Mouse (Mus musculus): ENCODE measurements around the gene Gpc3. TPM values are rescaled to one million over a fixed set of nuclear protein-coding genes. Genes with fewer than 3 reads are reported as not detected.
"Not testable (repeated sequence)": the region's sequence is repeated elsewhere in the genome, so short reads cannot be mapped to it uniquely, and the experiment has no call there.

The Gpc3 gene
- polyA plus RNA-seq, 1 experiment: not detected

DNA sequence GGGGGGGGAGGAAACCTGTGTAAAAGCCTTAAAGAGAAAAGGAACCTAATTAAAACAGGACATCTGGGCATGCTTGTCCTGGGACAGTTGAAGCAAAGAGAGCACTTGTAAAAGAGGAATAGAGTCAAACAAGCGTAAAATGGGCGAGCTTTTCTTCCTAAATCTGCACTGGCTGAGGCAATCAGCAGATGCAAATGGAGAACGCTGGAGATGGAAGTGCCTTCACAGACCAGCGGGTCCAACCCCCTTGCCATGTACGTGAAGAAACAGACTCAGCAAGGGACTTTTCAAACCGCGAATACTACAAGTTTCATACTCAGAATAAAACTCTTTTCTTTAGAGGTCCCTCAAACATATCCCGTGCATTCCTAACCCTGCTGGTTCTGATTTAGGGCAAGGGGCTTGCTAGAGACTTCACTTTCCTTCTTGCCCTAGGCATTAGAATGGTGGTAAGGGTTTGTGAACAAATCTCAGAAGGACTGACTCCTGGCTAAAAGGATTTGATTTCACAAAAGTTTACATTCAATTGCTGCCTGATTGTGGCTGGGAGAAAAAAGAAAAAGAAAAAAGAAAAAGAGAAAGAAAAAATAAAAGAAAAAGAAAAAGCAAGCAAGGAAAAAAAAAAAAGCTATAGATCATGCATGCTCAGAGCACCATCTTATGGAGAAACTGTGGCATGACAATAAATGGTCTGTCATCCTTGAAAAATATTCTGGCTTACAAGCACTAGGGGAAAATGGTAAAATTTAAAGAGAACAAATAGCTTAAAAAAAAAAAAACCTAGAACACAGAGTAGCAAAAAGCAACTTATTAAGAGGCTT is 243.6 kb downstream of the Gpc3 start:
- no peaks in the 10 kb centered on the region for H3K4me1 ChIP-seq (ENCODE audit: control insufficient read depth, insufficient read depth, low read length)
- TF ChIP-seq POLR2A (IDR thresholded peaks at IDR 0.05; ENCODE audit: borderline replicate concordance, low read depth, low read length) (no peak), CTCF (IDR thresholded peaks at IDR 0.05; ENCODE audit: low read depth, low read length) (no peak)
- H3K4me3 ChIP-seq (ENCODE audit: insufficient read depth, low read length): no peak overlapping the region
- no peak overlapping the region for H3K27ac ChIP-seq (ENCODE audit: insufficient read depth, low read depth, low read length)

DNA sequence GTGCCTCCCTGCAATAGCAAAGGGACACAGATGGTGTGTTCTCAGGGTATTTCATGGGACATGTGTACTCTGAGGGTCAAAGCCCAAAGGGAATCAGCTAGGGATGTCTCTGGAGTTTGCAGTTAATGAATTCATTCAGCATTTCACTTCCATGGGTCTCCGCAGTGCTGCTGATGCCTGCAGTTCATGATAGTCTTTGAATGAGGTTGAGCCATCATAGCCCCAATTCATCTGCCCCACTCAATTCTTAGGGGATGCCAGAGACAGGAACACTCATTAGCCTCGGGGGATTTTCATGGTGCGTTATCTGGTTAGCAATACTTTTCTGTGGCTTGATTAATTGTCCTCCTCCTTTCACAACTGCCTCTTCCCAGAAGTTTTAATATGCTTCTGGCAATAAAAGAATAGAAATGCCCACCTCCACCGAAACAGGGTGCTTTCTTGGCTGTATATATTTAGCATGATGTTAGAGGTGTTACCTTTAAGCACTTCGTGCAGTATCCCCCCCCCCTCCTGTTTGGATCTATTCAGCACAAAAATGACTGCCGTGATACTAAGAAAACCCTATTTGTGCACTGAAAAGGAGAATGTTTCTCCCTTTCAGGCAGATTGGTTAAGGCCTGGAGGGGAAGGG is 244.3 kb downstream of the Gpc3 start:
- no peak overlapping the region for H3K27ac ChIP-seq (ENCODE audit: insufficient read depth, low read depth, low read length)
- no peaks in the 10 kb centered on the region for H3K4me1 ChIP-seq (ENCODE audit: control insufficient read depth, insufficient read depth, low read length)
- no peak overlapping the region for H3K4me3 ChIP-seq (ENCODE audit: insufficient read depth, low read length)
- TF ChIP-seq CTCF (IDR thresholded peaks at IDR 0.05; ENCODE audit: low read depth, low read length): no peak
- no peak for TF ChIP-seq POLR2A (IDR thresholded peaks at IDR 0.05; ENCODE audit: borderline replicate concordance, low read depth, low read length)

DNA sequence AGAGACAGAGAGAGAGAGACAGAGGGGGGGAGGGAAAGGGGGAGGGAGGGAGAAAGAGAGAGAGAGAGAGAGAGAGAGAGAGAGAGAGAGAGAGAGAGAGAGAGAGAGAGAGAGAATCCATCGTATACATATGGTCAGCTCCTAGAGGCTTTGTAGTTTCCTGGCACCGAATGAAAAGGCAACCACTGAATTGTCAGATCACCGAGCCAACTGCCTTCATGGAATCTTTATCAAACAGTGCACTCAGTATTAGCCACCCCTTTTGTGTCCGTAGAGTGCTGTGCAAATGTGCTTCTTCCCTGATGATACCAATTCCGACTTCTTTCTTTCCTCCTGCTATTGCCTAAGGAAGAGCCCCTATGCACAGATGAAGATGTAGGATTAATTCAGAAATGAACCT is 246.9 kb downstream of the Gpc3 start:
- TF ChIP-seq CTCF (IDR thresholded peaks at IDR 0.05; ENCODE audit: low read depth, low read length) (no peak), POLR2A (IDR thresholded peaks at IDR 0.05; ENCODE audit: borderline replicate concordance, low read depth, low read length) (no peak)
- H3K4me3 ChIP-seq (ENCODE audit: insufficient read depth, low read length): no peak overlapping the region

DNA sequence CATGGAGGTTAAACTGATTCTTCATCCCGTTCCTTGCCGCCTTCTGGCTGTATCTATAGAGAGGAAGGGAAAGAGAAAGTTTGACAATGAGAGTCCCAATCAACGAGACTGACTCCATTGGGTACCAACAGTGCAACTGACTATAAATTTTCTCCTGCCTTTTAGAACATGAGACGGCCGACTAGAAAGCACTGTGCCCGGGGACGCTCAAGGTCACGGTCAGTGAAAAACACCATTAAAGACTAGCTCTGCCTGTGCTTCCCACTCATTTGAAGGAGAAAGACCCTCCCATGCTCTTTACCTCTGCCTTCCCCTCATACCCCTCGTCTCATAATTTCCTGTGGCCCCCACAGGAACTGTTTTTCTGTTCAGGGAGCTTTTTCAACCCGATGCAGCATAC is 248.0 kb downstream of the Gpc3 start:
- H3K4me1 ChIP-seq (ENCODE audit: control insufficient read depth, insufficient read depth, low read length): no peaks in the 10 kb centered on the region

More for the DNA sequence above, 246.9 kb downstream of the Gpc3 start:
- Histone ChIP-seq H3K27ac (ENCODE audit: insufficient read depth, low read depth, low read length) (no peak overlapping the region), H3K4me1 (ENCODE audit: control insufficient read depth, insufficient read depth, low read length) (no peaks in the 10 kb centered on the region)

DNA sequence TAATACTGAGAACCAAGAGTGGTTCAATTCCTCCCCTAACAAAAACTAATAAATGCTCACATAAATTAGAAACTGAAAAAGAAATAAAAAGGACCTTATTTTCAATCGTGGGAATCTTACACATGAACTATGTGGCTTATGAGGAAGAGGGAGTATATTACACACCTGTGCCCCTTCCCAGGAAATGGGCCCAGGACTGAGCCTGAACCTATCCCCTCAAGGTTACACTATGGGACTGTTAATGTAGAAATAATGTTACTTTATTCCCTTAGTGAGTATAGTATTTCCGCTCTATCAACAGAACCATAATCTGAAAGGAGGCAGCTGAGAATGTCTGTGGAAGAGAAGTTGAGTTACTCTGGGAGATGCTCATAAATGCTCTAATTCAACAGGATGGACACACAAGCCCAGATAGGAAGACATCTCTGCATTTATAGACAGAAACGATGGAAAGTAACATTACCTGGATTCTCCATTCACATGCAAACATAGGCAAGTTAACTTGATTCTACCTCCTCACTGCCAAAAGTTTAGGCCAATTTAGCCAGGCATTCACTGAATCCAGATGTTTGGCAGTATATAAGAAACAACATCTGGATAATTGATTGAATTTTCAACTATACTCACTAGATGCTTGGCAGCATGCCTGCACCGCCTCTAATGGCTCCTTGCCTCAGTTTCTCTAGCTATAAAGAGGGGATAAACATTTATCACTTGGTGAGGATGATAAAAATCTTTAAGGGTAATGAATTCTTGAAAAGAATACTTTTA is 251.3 kb downstream of the Gpc3 start:
- no peak overlapping the region for H3K27ac ChIP-seq (ENCODE audit: insufficient read depth, low read depth, low read length)
- no peak overlapping the region for H3K4me3 ChIP-seq (ENCODE audit: insufficient read depth, low read length)
- H3K4me1 ChIP-seq (ENCODE audit: control insufficient read depth, insufficient read depth, low read length): no peaks in the 10 kb centered on the region
- no peak for TF ChIP-seq POLR2A (IDR thresholded peaks at IDR 0.05; ENCODE audit: borderline replicate concordance, low read depth, low read length)
- TF ChIP-seq CTCF (IDR thresholded peaks at IDR 0.05; ENCODE audit: low read depth, low read length): no peak

More for the DNA sequence above, 248.0 kb downstream of the Gpc3 start:
- no peak for TF ChIP-seq POLR2A (IDR thresholded peaks at IDR 0.05; ENCODE audit: borderline replicate concordance, low read depth, low read length)
- TF ChIP-seq CTCF (IDR thresholded peaks at IDR 0.05; ENCODE audit: low read depth, low read length): no peak
- H3K4me3 ChIP-seq (ENCODE audit: insufficient read depth, low read length): no peak overlapping the region
- no peak overlapping the region for H3K27ac ChIP-seq (ENCODE audit: insufficient read depth, low read depth, low read length)

DNA sequence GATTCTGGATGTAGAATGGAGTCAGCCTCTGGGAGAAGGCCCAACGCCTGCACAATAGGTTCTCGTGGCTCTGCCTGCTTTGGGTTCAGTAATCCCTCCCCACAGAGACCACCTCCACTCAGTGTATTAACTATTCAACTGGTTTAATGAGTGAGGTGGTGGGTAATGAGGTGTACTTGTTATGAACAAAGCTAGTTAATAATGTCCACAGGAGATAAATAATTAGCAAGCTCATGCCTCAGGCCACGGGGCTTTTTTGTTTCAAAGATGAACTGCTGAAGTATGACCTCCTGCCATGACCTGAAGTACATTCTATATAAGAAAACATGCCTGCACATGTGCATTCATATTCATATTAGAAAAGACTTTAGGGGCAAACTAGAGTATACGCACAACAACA is 260.8 kb downstream of the Gpc3 start:
- Histone ChIP-seq H3K27ac (ENCODE audit: insufficient read depth, low read depth, low read length) (no peak overlapping the region), H3K4me1 (ENCODE audit: control insufficient read depth, insufficient read depth, low read length) (no peaks in the 10 kb centered on the region)
- TF ChIP-seq POLR2A (IDR thresholded peaks at IDR 0.05; ENCODE audit: borderline replicate concordance, low read depth, low read length): no peak
- no peak for TF ChIP-seq CTCF (IDR thresholded peaks at IDR 0.05; ENCODE audit: low read depth, low read length)

DNA sequence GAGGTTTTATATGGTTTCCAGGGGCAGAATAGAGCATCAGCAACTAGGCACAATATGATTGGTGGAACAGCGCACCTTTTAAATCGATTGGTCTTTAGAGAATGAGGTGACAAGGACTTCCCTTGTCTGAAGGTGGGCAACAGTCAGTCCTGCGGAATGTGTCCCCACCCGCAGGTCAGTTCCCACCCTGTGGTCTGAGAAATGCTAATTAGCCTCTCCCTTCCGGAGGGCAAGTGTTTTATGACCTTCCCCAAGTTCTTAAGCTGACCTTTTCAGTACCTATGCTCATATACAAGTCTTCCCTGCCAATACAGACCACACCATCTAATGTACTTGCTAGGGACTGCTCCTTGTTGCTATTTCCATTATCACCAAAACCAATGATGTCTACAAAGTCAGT is 263.1 kb downstream of the Gpc3 start:
- not testable (repeated sequence) for H3K27ac ChIP-seq (ENCODE audit: insufficient read depth, low read depth, low read length); H3K4me3 ChIP-seq (ENCODE audit: insufficient read depth, low read length); H3K4me1 ChIP-seq (ENCODE audit: control insufficient read depth, insufficient read depth, low read length)

More for the DNA sequence above, 260.8 kb downstream of the Gpc3 start:
- no peak overlapping the region for H3K4me3 ChIP-seq (ENCODE audit: insufficient read depth, low read length)

DNA sequence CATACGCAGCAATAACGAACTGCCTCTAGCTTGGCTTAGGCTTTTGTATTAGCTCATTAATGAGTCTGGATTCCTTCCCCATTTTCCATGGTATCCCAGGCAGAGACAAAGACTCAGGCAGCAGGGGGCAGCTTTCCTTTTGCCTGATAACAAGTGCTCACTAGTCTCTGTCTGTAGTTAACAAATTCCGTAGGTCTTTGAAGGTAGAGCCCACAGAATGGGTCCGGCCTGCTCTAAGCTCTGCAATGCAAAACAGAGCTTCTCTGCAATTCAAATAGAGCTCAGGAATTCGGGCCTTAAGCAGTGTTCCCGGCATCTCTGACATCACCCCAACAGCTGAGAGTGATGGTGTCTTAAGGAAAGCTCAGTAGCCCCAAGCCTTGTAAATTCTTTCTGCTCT is 265.0 kb downstream of the Gpc3 start:
- H3K4me1 ChIP-seq (ENCODE audit: control insufficient read depth, insufficient read depth, low read length): no peaks in the 10 kb centered on the region
- no peak for TF ChIP-seq CTCF (IDR thresholded peaks at IDR 0.05; ENCODE audit: low read depth, low read length)
- TF ChIP-seq POLR2A (IDR thresholded peaks at IDR 0.05; ENCODE audit: borderline replicate concordance, low read depth, low read length): no peak
- H3K27ac ChIP-seq (ENCODE audit: insufficient read depth, low read depth, low read length): no peak overlapping the region
- no peak overlapping the region for H3K4me3 ChIP-seq (ENCODE audit: insufficient read depth, low read length)

DNA sequence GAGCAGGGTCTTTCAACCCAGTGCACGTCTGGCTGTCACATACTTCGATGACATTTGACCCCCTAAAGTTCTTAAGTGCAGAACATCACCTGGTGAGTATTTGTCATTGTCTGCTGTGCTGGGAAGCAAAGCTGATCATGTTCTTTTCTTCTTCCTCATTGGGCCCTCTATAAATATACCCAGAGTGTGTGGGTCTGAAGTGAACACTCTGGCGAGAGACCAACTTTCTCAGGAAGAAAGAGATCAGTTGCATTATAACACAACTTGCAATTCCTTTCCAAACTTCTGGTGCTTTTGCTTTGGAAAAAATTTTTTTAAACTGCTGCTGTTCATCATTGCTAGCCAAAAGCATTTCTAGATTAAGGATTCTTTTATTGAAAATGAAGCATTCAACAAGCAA is 269.7 kb downstream of the Gpc3 start:
- TF ChIP-seq CTCF (IDR thresholded peaks at IDR 0.05; ENCODE audit: low read depth, low read length) (no peak), POLR2A (IDR thresholded peaks at IDR 0.05; ENCODE audit: borderline replicate concordance, low read depth, low read length) (no peak)
- H3K4me1 ChIP-seq (ENCODE audit: control insufficient read depth, insufficient read depth, low read length): no peaks in the 10 kb centered on the region
- H3K4me3 ChIP-seq (ENCODE audit: insufficient read depth, low read length): no peak overlapping the region
- no peak overlapping the region for H3K27ac ChIP-seq (ENCODE audit: insufficient read depth, low read depth, low read length)

DNA sequence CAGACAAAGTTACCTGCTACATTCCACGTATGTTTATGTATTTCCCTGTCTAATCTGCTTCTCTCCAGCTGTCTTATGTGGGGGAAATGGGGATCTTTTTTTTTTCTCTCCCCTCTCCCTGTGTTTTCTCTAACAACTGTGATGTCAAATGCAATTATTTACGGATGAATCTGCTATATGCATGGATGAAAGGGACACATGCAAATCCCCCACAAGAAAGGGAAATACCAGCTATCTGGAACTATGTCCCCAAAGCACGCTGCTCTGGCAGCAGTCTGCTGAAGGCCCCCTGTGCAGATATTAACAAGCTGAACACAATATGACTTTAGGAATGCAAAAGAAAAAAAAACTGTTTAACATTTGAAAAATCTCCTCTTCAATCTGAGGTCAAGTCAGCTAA is 273.5 kb downstream of the Gpc3 start:
- Histone ChIP-seq H3K27ac (ENCODE audit: insufficient read depth, low read depth, low read length) (no peak overlapping the region), H3K4me1 (ENCODE audit: control insufficient read depth, insufficient read depth, low read length) (no peaks in the 10 kb centered on the region), H3K4me3 (ENCODE audit: insufficient read depth, low read length) (no peak overlapping the region)
- no peak for TF ChIP-seq CTCF (IDR thresholded peaks at IDR 0.05; ENCODE audit: low read depth, low read length)
- no peak for TF ChIP-seq POLR2A (IDR thresholded peaks at IDR 0.05; ENCODE audit: borderline replicate concordance, low read depth, low read length)
